Mouse (Mus musculus) MEL (cell line): ENCODE data around the gene Samd10. TPM values are rescaled to one million over a fixed set of nuclear protein-coding genes. Genes with fewer than 3 reads are reported as not detected.

Experiments
- DNase-seq: peaks from one replicate; pipeline ENCODE4 v3.0.0; 2011; ENCODE audit warnings: low read depth, low spot score
- H3K27ac ChIP-seq: 2 replicates; pipeline ENCODE4 v1.5.1; 2012; ENCODE audit warnings: low read depth, mild to moderate bottlenecking, control low read depth, low read length, moderate library complexity; ENCODE audit not compliant: control insufficient read depth
- H3K27me3 ChIP-seq, 2 experiments: fragments of 150-350 bp in 1 of 2; sonication (generic) in 1 of 2; 2 replicates each; pipeline ENCODE4 v1.6.1; 2012; ENCODE audit warnings: low read length in 2 of 2, mild to moderate bottlenecking in 2 of 2, improper control_type of control experiment in 1 of 2, moderate library complexity in 1 of 2; ENCODE audit not compliant: insufficient read depth in 2 of 2, control insufficient read depth in 1 of 2
- H3K36me3 ChIP-seq, 2 experiments: 2 replicates each; pipeline ENCODE4 v1.6.1; 2012 to 2014; ENCODE audit warnings: low read length in 2 of 2, improper control_type of control experiment in 1 of 2, inconsistent platforms in 1 of 2, mild to moderate bottlenecking in 1 of 2; ENCODE audit not compliant: insufficient read depth in 2 of 2, control insufficient read depth in 1 of 2
- H3K4me1 ChIP-seq, 2 experiments: fragments of 150-350 bp in 1 of 2; sonication (generic) in 1 of 2; 2 replicates each; pipeline ENCODE4 v1.6.1; 2012; ENCODE audit warnings: low read length in 2 of 2, improper control_type of control experiment in 1 of 2, mild to moderate bottlenecking in 1 of 2; ENCODE audit not compliant: insufficient read depth in 2 of 2, control insufficient read depth in 1 of 2
- H3K4me3 ChIP-seq, 2 experiments: fragments of 150-350 bp in 1 of 2; sonication (generic) in 1 of 2; 2 replicates each; pipeline ENCODE4 v1.5.1; 2012; ENCODE audit warnings: low read depth in 2 of 2, low read length in 2 of 2, mild to moderate bottlenecking in 2 of 2, moderate library complexity in 2 of 2, control low read depth in 1 of 2, improper control_type of control experiment in 1 of 2; ENCODE audit not compliant: control insufficient read depth in 1 of 2, insufficient read depth in 1 of 2
- H3K79me2 ChIP-seq: 2 replicates; pipeline ENCODE4 v1.6.1; 2012; ENCODE audit warnings: mild to moderate bottlenecking, low read length, moderate library complexity; ENCODE audit not compliant: control insufficient read depth, poor library complexity, insufficient read depth
- H3K9ac ChIP-seq: 2 replicates; pipeline ENCODE4 v1.6.1; 2012; ENCODE audit warnings: low read depth, mild to moderate bottlenecking, control low read depth, low read length, moderate library complexity; ENCODE audit not compliant: control insufficient read depth, poor library complexity, severe bottlenecking
- H3K9me3 ChIP-seq: fragments of 150-350 bp; sonication (generic); replicated peaks from 2 replicates; pipeline ENCODE4 v1.6.1; 2012; ENCODE audit warnings: mild to moderate bottlenecking, low read length, improper control_type of control experiment, moderate library complexity; ENCODE audit not compliant: insufficient read depth
- E2F4 ChIP-seq: IDR thresholded peaks from 2 replicates; pipeline ENCODE4 v1.6.1; 2011; ENCODE audit warnings: low read depth, low read length, improper control_type of control experiment, borderline replicate concordance
- EP300 ChIP-seq, 2 experiments: IDR thresholded peaks; 2 replicates each; pipeline ENCODE4 v1.6.1; 2011; ENCODE audit warnings: improper control_type of control experiment in 2 of 2, low read length in 2 of 2, low read depth in 1 of 2, mild to moderate bottlenecking in 1 of 2
- ETS1 ChIP-seq: IDR thresholded peaks from 2 replicates; pipeline ENCODE4 v1.6.1; 2012; ENCODE audit warnings: low read depth, mild to moderate bottlenecking, inconsistent platforms, low read length, improper control_type of control experiment, moderate library complexity
- JUND ChIP-seq: IDR thresholded peaks from 2 replicates; pipeline ENCODE4 v1.6.1; 2011; ENCODE audit warnings: low read depth, mild to moderate bottlenecking, improper control_type of control experiment, low read length
- KAT2A ChIP-seq: conservative IDR thresholded peaks from 2 replicates; pipeline ENCODE4 v1.6.1; 2012; ENCODE audit warnings: low read depth, low read length, improper control_type of control experiment, inconsistent platforms
- MAFK ChIP-seq: IDR thresholded peaks from 2 replicates; pipeline ENCODE4 v1.6.1; 2011; ENCODE audit warnings: low read depth, mild to moderate bottlenecking, low read length, improper control_type of control experiment, borderline replicate concordance
- MEF2A ChIP-seq: IDR thresholded peaks from 2 replicates; pipeline ENCODE4 v1.6.1; 2014; ENCODE audit warnings: low read depth, mild to moderate bottlenecking, inconsistent platforms, low read length, improper control_type of control experiment; ENCODE audit not compliant: poor library complexity, insufficient replicate concordance, severe bottlenecking; ENCODE audit errors: extremely low read depth
- MXI1 ChIP-seq: IDR thresholded peaks from 2 replicates; pipeline ENCODE4 v1.6.1; 2011; ENCODE audit warnings: mild to moderate bottlenecking, low read depth, low read length, improper control_type of control experiment
- MYB ChIP-seq: IDR thresholded peaks from 2 replicates; pipeline ENCODE4 v1.6.1; 2011; ENCODE audit warnings: mild to moderate bottlenecking, low read depth, low read length, improper control_type of control experiment
- MYC ChIP-seq: IDR thresholded peaks from 2 replicates; pipeline ENCODE4 v1.6.1; 2011; ENCODE audit warnings: low read depth, mild to moderate bottlenecking, low read length, improper control_type of control experiment, moderate library complexity
- NELFE ChIP-seq: IDR thresholded peaks from 2 replicates; pipeline ENCODE4 v1.6.1; 2011; ENCODE audit warnings: low read depth, low read length, improper control_type of control experiment
- NRF1 ChIP-seq: IDR thresholded peaks from 2 replicates; pipeline ENCODE4 v1.6.1; 2014; ENCODE audit warnings: low read depth, mild to moderate bottlenecking, inconsistent platforms, low read length, improper control_type of control experiment, moderate library complexity; ENCODE audit not compliant: poor library complexity, insufficient read depth, severe bottlenecking
- POLR2A ChIP-seq, 2 experiments: IDR thresholded peaks; 2 replicates each; pipeline ENCODE4 v1.6.1; 2011 to 2012; ENCODE audit warnings: low read length in 2 of 2, mild to moderate bottlenecking in 2 of 2, control low read depth in 1 of 2, improper control_type of control experiment in 1 of 2, low read depth in 1 of 2, moderate library complexity in 1 of 2; ENCODE audit not compliant: control insufficient read depth in 1 of 2, insufficient read depth in 1 of 2, poor library complexity in 1 of 2
- SMC3 ChIP-seq: IDR thresholded peaks from 2 replicates; pipeline ENCODE4 v1.6.1; 2011; ENCODE audit warnings: low read depth, low read length, improper control_type of control experiment
- TBP ChIP-seq: IDR thresholded peaks from 2 replicates; pipeline ENCODE4 v1.8.0; 2011; ENCODE audit warnings: low read depth, low read length, improper control_type of control experiment
- UBTF ChIP-seq: IDR thresholded peaks from 2 replicates; pipeline ENCODE4 v1.6.1; 2012; ENCODE audit warnings: low read depth, mild to moderate bottlenecking, inconsistent platforms, low read length, improper control_type of control experiment, moderate library complexity, borderline replicate concordance; ENCODE audit not compliant: insufficient read depth
- ZMIZ1 ChIP-seq: IDR thresholded peaks from 2 replicates; pipeline ENCODE4 v1.6.1; 2012; ENCODE audit warnings: low read depth, mild to moderate bottlenecking, inconsistent platforms, low read length, improper control_type of control experiment, moderate library complexity
- polyA plus RNA-seq, 2 experiments: library from polyadenylated mRNA; stranded (reverse) in 1 of 2; unstranded in 1 of 2; fragments of >175 nt in 1 of 2; fragments of >200 nt in 1 of 2; gene quantifications; 2 replicates each; pipeline versions ENCODE4 v1.2.1 to v1.2.4; 2012; ENCODE audit warnings: low replicate concordance in 2 of 2, low read depth in 1 of 2; ENCODE audit not compliant: insufficient read length in 2 of 2, insufficient read depth in 1 of 2, missing spikeins in 1 of 2
- total RNA-seq: library from RNA; depleted of rRNA; stranded (reverse); fragments of 300-350 nt; gene quantifications from 2 replicates; pipeline ENCODE4 v1.2.3, GENCODE M21; 2012

The Samd10 gene
- total and polyA plus RNA-seq, 3 experiments = 0.89 to 4.6 TPM; not detected in 1

GRCm38 (mm10) chr2:181574921-181575545, 24.0 kb downstream of the Samd10 start:
- Histone ChIP-seq H3K79me2 (no peaks in the 10 kb centered on the region), H3K9ac (no peak overlapping the region), H3K27ac (no peak overlapping the region), H3K36me3 (peaks cover 0 to 19% of the 10 kb centered on the region in 2 experiments; a peak in 2 of 4 replicates), H3K9me3 (no peaks in the 10 kb centered on the region), H3K4me3 (no peak overlapping the region), H3K4me1 (peaks cover 15 to 20% of the 10 kb centered on the region in 2 experiments; a peak in 3 of 4 replicates), H3K27me3 (no peaks in the 10 kb centered on the region)
- DNase-seq = no peak
- no peak for TF ChIP-seq JUND

GRCm38 (mm10) chr2:181573961-181574360, 25.1 kb downstream of the Samd10 start:
- H3K27me3 ChIP-seq = no peaks in the 10 kb centered on the region
- peaks cover 0 to 19% of the 10 kb centered on the region in 2 experiments; a peak in 2 of 4 replicates for H3K36me3 ChIP-seq
- H3K27ac ChIP-seq = no peak overlapping the region
- no peak for DNase-seq
- TF ChIP-seq TBP (no peak), MYC (no peak), EP300 (IDR thresholded peaks at IDR 0.05; ENCODE audit: low read depth in 1 of 2, low read length in 2 of 2) (no peak), MXI1 (no peak), ETS1 (no peak)
- TF ChIP-seq, all 39 proteins: peak for 0
- peaks cover 15 to 20% of the 10 kb centered on the region in 2 experiments; a peak in 3 of 4 replicates for H3K4me1 ChIP-seq
- no peaks in the 10 kb centered on the region for H3K79me2 ChIP-seq
- H3K9me3 ChIP-seq = no peaks in the 10 kb centered on the region
- H3K4me3 ChIP-seq = no peak overlapping the region
- no peak overlapping the region for H3K9ac ChIP-seq

GRCm38 (mm10) chr2:181572921-181573920, 25.8 kb downstream of the Samd10 start:
- Histone ChIP-seq H3K79me2 (no peaks in the 10 kb centered on the region), H3K9ac (no peak overlapping the region), H3K27me3 (no peaks in the 10 kb centered on the region), H3K27ac (no peak overlapping the region), H3K36me3 (peaks cover 0 to 16% of the 10 kb centered on the region in 2 experiments; a peak in 2 of 4 replicates), H3K4me1 (peaks cover 15 to 16% of the 10 kb centered on the region in 2 experiments; a peak in 3 of 4 replicates), H3K9me3 (no peaks in the 10 kb centered on the region), H3K4me3 (no peak overlapping the region)
- TF ChIP-seq ZMIZ1 (no peak), MXI1 (no peak), KAT2A (no peak), MYB (no peak), MAFK (no peak), NELFE (no peak), MYC (no peak), E2F4 (no peak), MEF2A (no peak), SMC3 (no peak), POLR2A (IDR thresholded peaks at IDR 0.05; ENCODE audit: control insufficient read depth in 1 of 2, insufficient read depth in 1 of 2, low read depth in 1 of 2, low read length in 2 of 2, poor library complexity in 1 of 2) (no peak), UBTF (no peak), NRF1 (no peak)
- no peak for DNase-seq
